Mouse (Mus musculus) left cerebral cortex, adult 9 months (tissue): ENCODE measurements around the gene Fabp1.

Experiments used
- DNase-seq, 2 experiments: peaks; one replicate each; pipeline ENCODE4 v3.0.0; 2022; ENCODE audit warnings: low spot score in 2 of 2

Gene Fabp1

GRCm38 (mm10) chr6:71199612-71200011 lies at the start of gene Fabp1:
Gene Fabp1 (plus strand): TSS chr6:71199827.
- no peak for DNase-seq

GRCm38 (mm10) chr6:71151098-71151497 lies 48.5 kb upstream of the Fabp1 start:
- DNase-seq = no peak

GRCm38 (mm10) chr6:71153486-71153885 lies 46.1 kb upstream of the Fabp1 start:
- no peak for DNase-seq

GRCm38 (mm10) chr6:71154861-71155260 lies 44.8 kb upstream of the Fabp1 start:
- no peak for DNase-seq

- no peak for DNase-seq
Measured at GRCm38 (mm10) chr6:71156674-71157326, 42.8 kb upstream of the Fabp1 start.

GRCm38 (mm10) chr6:71161290-71161689 lies 38.3 kb upstream of the Fabp1 start:
- DNase-seq = no peak

GRCm38 (mm10) chr6:71162269-71162668 lies 37.4 kb upstream of the Fabp1 start:
- no peak for DNase-seq

- no peak for DNase-seq
Measured at GRCm38 (mm10) chr6:71164394-71164793, 35.2 kb upstream of the Fabp1 start.

GRCm38 (mm10) chr6:71166551-71167169 lies 33.0 kb upstream of the Fabp1 start:
- DNase-seq = no peak

- DNase-seq = no peak
Measured at GRCm38 (mm10) chr6:71172812-71173580, 26.6 kb upstream of the Fabp1 start.

GRCm38 (mm10) chr6:71180596-71180995 lies 19.0 kb upstream of the Fabp1 start:
- DNase-seq = no peak

- DNase-seq = no peak
Measured at GRCm38 (mm10) chr6:71184941-71185604, 14.6 kb upstream of the Fabp1 start.

- no peak for DNase-seq
Measured at GRCm38 (mm10) chr6:71189578-71189977, 10.0 kb upstream of the Fabp1 start.

GRCm38 (mm10) chr6:71190501-71190900 lies 9.1 kb upstream of the Fabp1 start:
- DNase-seq = no peak

GRCm38 (mm10) chr6:71193151-71193740 lies 6.4 kb upstream of the Fabp1 start:
- DNase-seq = no peak

- no peak for DNase-seq
Measured at GRCm38 (mm10) chr6:71196107-71196506, 3.5 kb upstream of the Fabp1 start.

- DNase-seq = no peak
Measured at GRCm38 (mm10) chr6:71197636-71198535, 1.7 kb upstream of the Fabp1 start.

- DNase-seq = no peak
Measured at GRCm38 (mm10) chr6:71201925-71202324, 2.3 kb downstream of the Fabp1 start.

GRCm38 (mm10) chr6:71203674-71204073 lies 4.0 kb downstream of the Fabp1 start:
- no peak for DNase-seq

- no peak for DNase-seq
Measured at GRCm38 (mm10) chr6:71204166-71204565, 4.5 kb downstream of the Fabp1 start.

GRCm38 (mm10) chr6:71208691-71209090 lies 9.1 kb downstream of the Fabp1 start:
- DNase-seq = no peak
